Mouse (Mus musculus): Measurements from ENCODE around the gene Nphp1. TPM values are rescaled to one million over a fixed set of nuclear protein-coding genes. Genes with fewer than 3 reads are reported as not detected.

The Nphp1 gene
- total RNA-seq, 1 experiment from 2014 or later, result 20.2 TPM

DNA sequence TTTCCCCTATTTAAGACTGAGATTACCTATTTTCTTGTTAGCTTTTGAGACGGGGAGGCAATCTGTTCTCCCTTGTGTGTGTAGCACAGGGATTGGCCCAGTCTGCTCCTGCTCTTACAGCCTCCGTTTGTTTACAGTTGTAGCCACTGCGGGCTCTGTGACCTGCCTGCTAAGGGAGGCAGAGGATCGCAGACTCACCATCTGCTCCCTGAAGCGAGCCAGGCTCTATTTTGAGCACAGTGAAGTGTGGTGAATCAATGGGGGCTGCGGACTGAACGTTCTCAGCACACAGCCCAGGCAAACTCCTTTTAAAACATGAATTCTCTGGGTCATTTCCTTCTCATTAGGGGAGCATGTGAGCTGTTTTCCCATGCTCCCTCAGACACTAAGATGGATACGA is 31.5 kb downstream of the Nphp1 start:
- no peak for ATAC-seq (replicated peaks in 1 of 2; ENCODE audit: insufficient read depth in 1 of 2, low FRiP score in 2 of 2, low TSS enrichment in 1 of 2, low read depth in 1 of 2, poor library complexity in 2 of 2, severe bottlenecking in 2 of 2)

DNA sequence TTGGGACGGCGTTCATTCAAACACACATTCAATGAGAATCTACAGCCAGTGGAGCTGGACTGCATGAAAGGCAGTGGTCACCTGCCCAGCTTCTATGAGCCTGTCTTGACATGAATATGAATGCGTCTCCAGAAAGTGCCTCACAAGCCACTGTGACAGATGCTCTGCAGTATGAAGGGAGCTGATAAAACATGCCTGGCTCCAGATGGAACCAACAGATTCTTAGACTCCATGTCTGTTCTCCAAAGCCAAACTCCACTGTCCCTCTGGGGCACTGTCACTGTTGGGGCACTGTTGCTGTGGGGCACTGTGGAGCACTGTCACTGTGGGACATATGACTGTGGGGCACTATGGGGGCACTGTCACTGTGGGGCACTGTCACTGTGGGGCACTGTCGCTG is 34.6 kb downstream of the Nphp1 start:
- ATAC-seq (replicated peaks in 1 of 2; ENCODE audit: insufficient read depth in 1 of 2, low FRiP score in 2 of 2, low TSS enrichment in 1 of 2, low read depth in 1 of 2, poor library complexity in 2 of 2, severe bottlenecking in 2 of 2), result no peak

DNA sequence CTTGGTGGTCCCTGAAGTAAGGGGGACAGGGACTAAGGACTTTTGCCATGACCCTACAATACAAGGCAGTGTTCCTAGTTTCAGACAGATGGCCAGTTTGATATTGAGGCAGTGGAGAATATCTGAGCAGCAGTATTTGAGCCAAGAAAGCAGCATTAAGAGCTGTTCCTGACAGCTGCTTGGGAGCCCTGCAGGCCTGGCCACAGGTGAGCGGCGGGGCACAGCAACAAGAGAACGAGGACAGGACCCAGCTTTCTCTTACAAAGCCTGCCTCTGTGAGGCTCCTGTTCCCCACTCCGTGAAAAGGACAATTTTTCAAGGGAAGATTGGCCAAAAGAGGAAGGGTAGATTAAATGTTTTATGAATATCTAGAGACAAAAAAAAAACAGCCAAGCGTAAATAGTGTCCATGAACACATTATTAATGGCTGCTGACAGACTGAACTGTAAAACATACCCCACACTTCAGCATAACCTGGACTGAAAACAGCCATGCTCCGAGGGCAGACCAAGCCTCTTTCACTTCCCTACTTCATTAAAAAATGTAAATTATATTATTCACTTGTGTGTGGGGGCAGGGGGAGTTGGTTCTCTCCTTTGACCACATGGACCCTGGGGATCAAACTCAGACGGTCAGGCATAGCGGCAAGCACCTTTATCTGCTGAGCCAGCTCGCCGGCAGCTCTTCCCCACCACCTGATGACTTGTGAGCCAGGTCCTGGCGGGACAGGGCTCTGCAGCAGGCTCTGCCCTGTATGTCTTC is 36.7 kb downstream of the Nphp1 start:
- ATAC-seq (replicated peaks in 1 of 2; ENCODE audit: insufficient read depth in 1 of 2, low FRiP score in 2 of 2, low TSS enrichment in 1 of 2, low read depth in 1 of 2, poor library complexity in 2 of 2, severe bottlenecking in 2 of 2), result no peak

- no peak for ATAC-seq (replicated peaks in 1 of 2; ENCODE audit: insufficient read depth in 1 of 2, low FRiP score in 2 of 2, low TSS enrichment in 1 of 2, low read depth in 1 of 2, poor library complexity in 2 of 2, severe bottlenecking in 2 of 2)
Measured at GRCm38 (mm10) chr2:127749376-127749775, 39.3 kb downstream of the Nphp1 start.

- ATAC-seq (replicated peaks in 1 of 2; ENCODE audit: insufficient read depth in 1 of 2, low FRiP score in 2 of 2, low TSS enrichment in 1 of 2, low read depth in 1 of 2, poor library complexity in 2 of 2, severe bottlenecking in 2 of 2), result no peak
Measured at GRCm38 (mm10) chr2:127748316-127748715, 40.4 kb downstream of the Nphp1 start.

GRCm38 (mm10) chr2:127742637-127743036 is 46.1 kb downstream of the Nphp1 start:
- no peak for ATAC-seq (replicated peaks in 1 of 2; ENCODE audit: insufficient read depth in 1 of 2, low FRiP score in 2 of 2, low TSS enrichment in 1 of 2, low read depth in 1 of 2, poor library complexity in 2 of 2, severe bottlenecking in 2 of 2)

GRCm38 (mm10) chr2:127740756-127741519 is 47.8 kb downstream of the Nphp1 start:
- no peak; a peak in 1 of 4 replicates for ATAC-seq (replicated peaks in 1 of 2; ENCODE audit: insufficient read depth in 1 of 2, low FRiP score in 2 of 2, low TSS enrichment in 1 of 2, low read depth in 1 of 2, poor library complexity in 2 of 2, severe bottlenecking in 2 of 2)

DNA sequence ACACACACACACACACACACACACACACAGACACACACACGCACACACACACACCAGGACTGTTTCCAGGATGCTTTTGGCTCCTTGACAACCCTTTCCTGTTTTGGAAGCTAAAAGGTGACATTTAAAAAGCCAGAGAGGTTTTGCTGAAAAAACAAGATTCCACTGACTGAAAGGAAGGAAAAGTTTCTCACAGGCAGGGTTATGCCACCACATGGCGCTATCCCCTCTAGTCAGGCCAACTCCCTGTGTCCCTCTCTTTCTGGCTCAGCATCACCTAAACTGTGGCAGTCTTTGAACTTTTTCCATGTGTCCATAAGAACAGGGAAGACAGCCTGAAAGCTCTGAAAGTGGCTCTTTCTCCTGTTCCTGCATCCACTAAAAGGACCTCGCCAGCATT is 50.8 kb downstream of the Nphp1 start:
- no peak for ATAC-seq (replicated peaks in 1 of 2; ENCODE audit: insufficient read depth in 1 of 2, low FRiP score in 2 of 2, low TSS enrichment in 1 of 2, low read depth in 1 of 2, poor library complexity in 2 of 2, severe bottlenecking in 2 of 2)

DNA sequence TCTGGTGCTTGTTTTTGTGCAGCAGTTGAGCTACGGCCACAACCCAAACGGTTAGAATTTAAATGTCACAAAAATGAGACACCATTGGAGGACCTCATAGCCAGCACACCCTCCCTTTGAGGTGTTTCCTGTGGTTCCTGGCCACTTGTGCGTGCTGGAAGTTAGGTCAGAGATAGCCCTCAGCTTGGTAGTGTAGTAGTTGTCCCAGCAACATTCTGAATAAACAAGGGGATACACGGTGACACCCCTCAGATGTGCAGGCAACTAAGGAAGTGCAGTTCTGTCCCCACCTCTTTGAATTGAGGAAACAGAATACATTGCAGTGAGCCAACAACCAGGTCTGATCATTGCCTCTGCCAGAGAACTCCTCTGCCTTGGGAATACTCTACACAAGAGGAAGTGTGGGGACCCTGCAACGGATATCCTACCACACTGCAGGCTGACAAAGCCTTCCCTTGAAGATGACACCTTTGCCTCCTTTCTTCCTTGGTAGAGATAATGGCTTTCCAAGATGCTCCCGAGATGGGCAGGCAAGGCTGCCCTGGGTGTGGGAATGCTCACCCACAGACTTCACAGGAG is 52.0 kb downstream of the Nphp1 start:
- ATAC-seq (replicated peaks in 1 of 2; ENCODE audit: insufficient read depth in 1 of 2, low FRiP score in 2 of 2, low TSS enrichment in 1 of 2, low read depth in 1 of 2, poor library complexity in 2 of 2, severe bottlenecking in 2 of 2), result peak; percentile 56 to 62

DNA sequence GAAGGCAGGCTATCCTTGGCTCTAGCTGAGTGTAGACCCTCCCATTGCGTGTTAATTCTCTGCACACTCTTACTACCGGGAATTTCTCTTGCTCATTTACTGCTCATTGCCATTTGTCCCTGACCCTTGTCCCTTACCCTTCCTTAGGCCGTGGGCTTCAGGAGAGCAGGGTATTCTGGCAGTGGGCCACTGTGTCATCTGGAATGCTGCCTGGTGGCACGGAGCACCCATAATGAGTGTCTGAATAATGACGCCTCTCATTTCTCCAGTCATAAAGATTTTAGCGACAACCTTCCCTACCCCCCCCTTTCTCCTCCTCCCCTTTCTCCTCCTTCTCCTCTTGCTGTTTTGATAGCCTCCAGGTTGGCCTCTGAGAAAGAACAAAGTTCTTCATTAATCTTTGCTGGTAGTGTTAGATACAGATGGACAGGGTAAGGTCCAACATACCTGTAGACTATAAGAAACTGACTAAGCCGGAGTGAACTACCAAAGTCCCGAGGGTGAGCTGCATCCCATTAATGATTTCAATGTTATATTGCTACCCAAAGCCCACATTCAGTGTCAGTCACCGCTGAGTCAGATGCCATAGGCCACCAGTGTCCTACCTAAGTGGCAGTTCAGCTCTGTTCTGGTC is 53.1 kb downstream of the Nphp1 start:
- ATAC-seq (replicated peaks in 1 of 2; ENCODE audit: insufficient read depth in 1 of 2, low FRiP score in 2 of 2, low TSS enrichment in 1 of 2, low read depth in 1 of 2, poor library complexity in 2 of 2, severe bottlenecking in 2 of 2), result no peak

GRCm38 (mm10) chr2:127734889-127735288 is 53.8 kb downstream of the Nphp1 start:
- ATAC-seq (replicated peaks in 1 of 2; ENCODE audit: insufficient read depth in 1 of 2, low FRiP score in 2 of 2, low TSS enrichment in 1 of 2, low read depth in 1 of 2, poor library complexity in 2 of 2, severe bottlenecking in 2 of 2), result no peak

GRCm38 (mm10) chr2:127730301-127730997 is 58.2 kb downstream of the Nphp1 start:
- no peak for ATAC-seq (replicated peaks in 1 of 2; ENCODE audit: insufficient read depth in 1 of 2, low FRiP score in 2 of 2, low TSS enrichment in 1 of 2, low read depth in 1 of 2, poor library complexity in 2 of 2, severe bottlenecking in 2 of 2)

DNA sequence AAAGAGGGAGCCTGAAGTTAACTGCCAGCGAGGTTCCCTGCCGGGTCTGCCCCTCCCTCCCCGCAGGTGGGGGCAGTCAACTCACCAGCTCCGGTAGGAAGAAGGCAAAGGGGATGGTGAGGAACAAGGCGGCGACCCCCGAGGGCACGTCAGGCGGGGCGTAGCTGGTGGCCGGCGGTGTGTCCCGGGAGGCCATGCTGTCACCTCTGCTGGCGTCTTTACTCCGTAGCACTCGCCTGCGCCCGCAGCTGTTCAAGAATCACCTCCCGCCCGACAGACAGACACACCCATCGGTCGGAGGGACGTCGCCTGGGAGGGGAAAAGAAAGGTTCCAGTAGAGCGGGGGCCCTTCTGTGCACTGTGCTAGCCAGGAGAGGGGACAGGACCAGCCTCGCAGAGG is 59.0 kb downstream of the Nphp1 start, which contains the start of gene Mall:
Gene Mall, minus strand, starts transcription at position 262 of the 400 bp plus-strand sequence.
- peak in 1 of 2 experiments; percentile 53; a peak in 1 of 4 replicates for ATAC-seq (replicated peaks in 1 of 2; ENCODE audit: insufficient read depth in 1 of 2, low FRiP score in 2 of 2, low TSS enrichment in 1 of 2, low read depth in 1 of 2, poor library complexity in 2 of 2, severe bottlenecking in 2 of 2)

- no peak for ATAC-seq (replicated peaks in 1 of 2; ENCODE audit: insufficient read depth in 1 of 2, low FRiP score in 2 of 2, low TSS enrichment in 1 of 2, low read depth in 1 of 2, poor library complexity in 2 of 2, severe bottlenecking in 2 of 2)
Measured at GRCm38 (mm10) chr2:127728661-127729450, 59.8 kb downstream of the Nphp1 start.

GRCm38 (mm10) chr2:127728146-127728545 is 60.6 kb downstream of the Nphp1 start:
- no peak for ATAC-seq (replicated peaks in 1 of 2; ENCODE audit: insufficient read depth in 1 of 2, low FRiP score in 2 of 2, low TSS enrichment in 1 of 2, low read depth in 1 of 2, poor library complexity in 2 of 2, severe bottlenecking in 2 of 2)

GRCm38 (mm10) chr2:127723193-127723592 is 65.5 kb downstream of the Nphp1 start:
- no peak for ATAC-seq (replicated peaks in 1 of 2; ENCODE audit: insufficient read depth in 1 of 2, low FRiP score in 2 of 2, low TSS enrichment in 1 of 2, low read depth in 1 of 2, poor library complexity in 2 of 2, severe bottlenecking in 2 of 2)
